Mouse (Mus musculus): ENCODE results near the gene Gm43302. TPM values are rescaled to one million over a fixed set of nuclear protein-coding genes. Genes with fewer than 3 reads are reported as not detected.
"Not testable (repeated sequence)": the region's sequence is repeated elsewhere in the genome, so short reads cannot be mapped to it uniquely, and the experiment has no call there.

Gm43302 gene
- polyA plus RNA-seq, 1 experiment from 2014 or later: 0.08 TPM

DNA sequence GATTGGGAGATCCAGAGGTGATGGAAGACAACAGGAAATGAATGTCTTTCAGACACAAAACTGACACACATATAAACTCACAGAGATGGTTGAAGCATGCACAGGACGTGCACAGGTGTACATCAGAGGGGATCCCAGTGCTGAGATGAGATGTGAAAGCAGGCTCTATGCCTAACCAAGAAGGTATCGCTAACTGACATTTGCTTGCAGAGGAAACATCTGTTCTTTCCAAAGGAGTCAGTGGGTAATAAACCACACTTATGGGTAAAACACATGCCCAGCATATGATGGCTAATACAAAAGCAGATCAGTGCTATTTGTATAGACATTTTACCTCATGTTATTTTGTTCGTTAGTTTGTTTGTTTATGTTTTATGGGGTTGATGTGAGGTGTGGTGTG is 32.8 kb downstream of the Gm43302 start:
- not testable (repeated sequence) for H3K4me1 ChIP-seq (replicated peaks); H3K27me3 ChIP-seq (replicated peaks); H3K4me2 ChIP-seq (replicated peaks); H3K9ac ChIP-seq; H3K36me3 ChIP-seq; H3K9me3 ChIP-seq; H3K4me3 ChIP-seq (replicated peaks); ATAC-seq; H3K27ac ChIP-seq
- no CpG with 5 or more reads among the region's 3 CpGs for WGBS

DNA sequence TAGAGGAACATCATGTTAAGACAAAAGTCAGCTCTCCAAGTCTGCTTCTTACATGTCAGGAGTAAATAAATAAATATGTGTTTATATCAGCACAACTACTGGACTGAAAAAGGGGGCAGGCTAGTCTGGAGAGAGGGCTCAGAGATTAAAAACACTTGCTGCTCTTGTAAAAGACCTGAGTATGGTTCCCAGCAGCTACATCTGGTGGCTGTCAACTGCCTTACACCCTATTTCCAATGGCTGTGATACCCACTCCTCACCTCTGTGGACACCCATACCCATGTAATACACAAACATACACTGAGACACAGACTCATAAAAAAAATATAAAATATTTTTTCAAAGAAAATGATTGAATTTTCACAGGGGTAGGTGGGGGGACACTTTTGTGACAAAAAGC is 41.0 kb downstream of the Gm43302 start:
- H3K27ac ChIP-seq: no peak overlapping the region
- no peaks in the 10 kb centered on the region for H3K4me1 ChIP-seq (replicated peaks)
- H3K4me3 ChIP-seq (replicated peaks): no peak overlapping the region
- no peaks in the 10 kb centered on the region for H3K36me3 ChIP-seq
- H3K9me3 ChIP-seq: no peaks in the 10 kb centered on the region
- H3K9ac ChIP-seq: no peak overlapping the region
- no peak overlapping the region for H3K4me2 ChIP-seq (replicated peaks)
- no peak for ATAC-seq
- H3K27me3 ChIP-seq (replicated peaks): no peaks in the 10 kb centered on the region

DNA sequence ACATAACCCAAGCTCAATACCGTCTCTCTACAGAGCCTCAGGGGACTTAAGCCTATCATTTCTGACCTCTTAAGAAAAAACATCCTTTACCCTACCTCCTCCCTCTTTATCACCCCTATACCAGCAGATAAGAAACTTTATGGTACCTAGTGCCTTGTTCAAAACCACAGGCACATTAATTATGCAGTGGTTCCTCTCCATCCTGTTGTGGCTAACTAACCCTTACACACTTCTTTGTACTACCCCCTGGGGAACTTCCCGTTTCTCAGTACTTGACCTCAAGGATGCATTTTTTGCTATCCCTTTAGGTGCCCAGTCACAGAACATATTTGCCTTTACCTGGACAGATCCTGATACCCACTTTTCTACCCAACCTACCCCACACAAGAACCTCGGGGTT is 48.8 kb downstream of the Gm43302 start:
- H3K9me3 ChIP-seq; H3K36me3 ChIP-seq; ATAC-seq; H3K4me2 ChIP-seq (replicated peaks); H3K4me1 ChIP-seq (replicated peaks); H3K4me3 ChIP-seq (replicated peaks); H3K9ac ChIP-seq; H3K27me3 ChIP-seq (replicated peaks); H3K27ac ChIP-seq: not testable (repeated sequence)
- 68% methylated on average over 3 of the region's 3 CpGs for WGBS

DNA sequence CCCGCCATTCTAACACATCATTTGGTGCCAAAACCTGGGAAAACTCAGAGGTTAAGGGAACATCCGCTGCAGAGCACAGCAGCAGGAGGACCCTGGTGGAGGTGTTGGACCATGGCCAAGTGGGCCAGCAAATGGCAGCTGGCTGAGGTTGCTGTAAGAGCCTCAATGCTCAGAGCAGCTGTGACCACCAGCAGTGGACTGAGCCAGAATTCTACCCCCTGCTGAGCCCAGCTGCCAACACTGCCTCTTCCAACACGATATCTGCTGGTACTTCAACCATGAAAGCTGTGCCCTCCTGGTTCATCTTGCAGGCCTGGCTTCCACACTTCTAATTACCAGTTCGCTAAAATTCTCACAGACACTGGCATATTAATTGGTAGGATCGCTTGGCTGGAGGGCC is 52.5 kb downstream of the Gm43302 start:
- H3K27ac ChIP-seq; ATAC-seq; H3K9me3 ChIP-seq; H3K4me1 ChIP-seq (replicated peaks); H3K27me3 ChIP-seq (replicated peaks); H3K4me2 ChIP-seq (replicated peaks); H3K36me3 ChIP-seq; H3K4me3 ChIP-seq (replicated peaks); H3K9ac ChIP-seq: not testable (repeated sequence)
- WGBS: 85% methylated on average over 5 of the region's 5 CpGs

DNA sequence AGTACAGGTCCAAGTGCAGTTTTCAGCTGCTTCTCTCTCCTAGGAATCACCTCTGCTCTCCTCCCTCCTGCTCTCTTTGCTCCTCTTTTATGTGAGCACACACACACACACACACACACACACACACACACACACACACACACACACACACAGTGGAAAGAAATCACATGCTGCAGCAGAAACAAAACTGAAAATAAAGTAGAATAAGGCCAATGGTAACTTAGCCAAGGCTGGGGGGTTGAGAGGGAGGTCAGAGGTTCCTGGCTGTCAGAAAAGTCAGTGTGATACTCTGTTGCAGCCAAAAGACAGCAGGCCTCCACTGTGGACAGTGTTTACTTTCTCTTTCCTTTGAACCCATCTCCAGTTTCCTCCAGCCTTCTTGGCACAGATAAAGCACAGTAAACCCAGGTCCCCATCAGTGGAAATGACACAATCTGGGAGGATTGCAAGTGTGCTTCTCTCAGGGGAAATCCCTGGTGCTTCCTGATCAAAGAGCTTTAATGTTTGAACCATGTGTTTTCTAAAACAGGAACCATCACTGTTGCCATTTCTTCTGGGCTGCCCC is 53.9 kb downstream of the Gm43302 start, which contains the start of gene Gbp10:
Gene Gbp10, minus strand, starts transcription at position 51 of the 565 bp plus-strand sequence.
- not testable (repeated sequence) for H3K9ac ChIP-seq; H3K9me3 ChIP-seq; H3K36me3 ChIP-seq; H3K4me1 ChIP-seq (replicated peaks); H3K4me3 ChIP-seq (replicated peaks); H3K27me3 ChIP-seq (replicated peaks); H3K4me2 ChIP-seq (replicated peaks); ATAC-seq; H3K27ac ChIP-seq

DNA sequence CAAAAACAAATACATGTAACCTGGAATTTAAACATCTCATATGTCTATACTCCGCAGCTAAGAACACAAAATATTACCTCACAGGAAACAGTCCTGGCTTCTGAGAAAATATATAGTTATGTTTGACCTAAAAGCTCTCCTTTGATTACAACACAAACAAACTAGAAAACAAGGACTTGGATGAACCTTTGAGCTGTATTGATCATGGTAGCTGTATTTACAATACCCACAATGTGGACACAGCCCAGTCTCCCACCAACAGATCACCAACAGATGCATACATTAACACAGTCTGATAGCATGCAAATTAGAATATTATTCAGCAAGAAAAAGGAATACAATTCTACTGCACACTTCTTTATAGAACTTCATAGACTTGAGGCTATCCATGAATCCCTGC is 55.1 kb downstream of the Gm43302 start:
- not testable (repeated sequence) for H3K4me2 ChIP-seq (replicated peaks); ATAC-seq
- WGBS: 81% methylated on average over 1 of the region's 1 CpGs

DNA sequence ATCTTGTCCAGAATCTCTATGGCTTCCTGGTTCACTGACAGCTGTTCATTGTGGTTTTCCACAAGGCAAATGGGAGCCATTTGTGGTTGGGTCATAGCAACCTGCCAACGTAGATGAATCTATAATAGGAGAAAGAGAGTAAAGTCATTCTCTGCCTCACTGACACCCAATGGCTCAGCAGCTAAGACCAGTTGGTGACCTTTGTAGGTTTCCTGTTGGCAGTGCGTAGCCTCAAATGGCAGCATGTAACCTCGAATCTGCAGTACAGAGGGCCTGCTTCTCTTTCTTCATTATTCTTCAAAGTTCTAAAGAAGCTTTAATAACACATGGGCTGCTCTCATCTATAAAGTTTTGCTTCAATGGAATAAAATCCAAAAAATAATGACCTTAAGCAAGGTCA is 57.5 kb downstream of the Gm43302 start:
- 88% methylated on average over 3 of the region's 3 CpGs for WGBS
- not testable (repeated sequence) for H3K4me2 ChIP-seq (replicated peaks); H3K27me3 ChIP-seq (replicated peaks); H3K4me1 ChIP-seq (replicated peaks); H3K9ac ChIP-seq; H3K27ac ChIP-seq; H3K9me3 ChIP-seq; H3K4me3 ChIP-seq (replicated peaks); H3K36me3 ChIP-seq; ATAC-seq

More for the DNA sequence above, 55.1 kb downstream of the Gm43302 start:
- H3K4me3 ChIP-seq (replicated peaks); H3K4me1 ChIP-seq (replicated peaks); H3K36me3 ChIP-seq; H3K9me3 ChIP-seq; H3K27me3 ChIP-seq (replicated peaks); H3K27ac ChIP-seq; H3K9ac ChIP-seq: not testable (repeated sequence)

DNA sequence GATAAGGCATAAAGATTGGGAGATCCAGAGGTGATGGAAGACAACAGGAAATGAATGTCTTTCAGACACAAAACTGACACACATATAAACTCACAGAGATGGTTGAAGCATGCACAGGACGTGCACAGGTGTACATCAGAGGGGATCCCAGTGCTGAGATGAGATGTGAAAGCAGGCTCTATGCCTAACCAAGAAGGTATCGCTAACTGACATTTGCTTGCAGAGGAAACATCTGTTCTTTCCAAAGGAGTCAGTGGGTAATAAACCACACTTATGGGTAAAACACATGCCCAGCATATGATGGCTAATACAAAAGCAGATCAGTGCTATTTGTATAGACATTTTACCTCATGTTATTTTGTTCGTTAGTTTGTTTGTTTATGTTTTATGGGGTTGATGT is 84.5 kb downstream of the Gm43302 start:
- H3K9me3 ChIP-seq; H3K27ac ChIP-seq; ATAC-seq; H3K4me1 ChIP-seq (replicated peaks); H3K4me3 ChIP-seq (replicated peaks); H3K9ac ChIP-seq; H3K27me3 ChIP-seq (replicated peaks); H3K36me3 ChIP-seq; H3K4me2 ChIP-seq (replicated peaks): not testable (repeated sequence)
- WGBS: no CpG with 5 or more reads among the region's 3 CpGs

DNA sequence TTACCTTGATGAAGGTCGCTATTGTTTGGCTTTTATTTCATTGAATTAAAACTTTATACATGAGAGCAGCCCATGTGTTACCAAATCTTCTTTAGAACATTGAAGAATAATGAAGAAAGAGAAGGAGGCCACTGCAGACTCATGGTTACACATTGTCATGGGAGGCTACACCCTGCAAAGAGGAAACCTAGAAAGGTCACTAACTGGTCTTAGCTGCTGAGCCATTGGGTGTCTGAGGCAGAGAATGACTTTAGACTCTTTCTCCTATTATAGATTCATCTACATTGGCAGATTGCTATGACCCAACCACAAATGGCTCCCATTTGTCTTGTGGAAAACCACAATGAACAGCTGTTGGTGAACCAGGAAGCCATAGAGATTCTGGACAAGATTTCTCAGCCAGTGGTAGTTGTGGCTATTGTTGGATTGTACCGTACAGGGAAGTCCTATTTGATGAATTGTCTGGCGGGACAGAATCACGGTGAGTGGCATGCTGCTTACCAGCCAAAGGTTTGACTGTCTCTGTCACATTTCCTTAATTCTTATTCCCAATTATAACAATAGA is 92.6 kb downstream of the Gm43302 start:
- not testable (repeated sequence) for H3K4me1 ChIP-seq (replicated peaks); H3K4me3 ChIP-seq (replicated peaks); H3K36me3 ChIP-seq; ATAC-seq; H3K27me3 ChIP-seq (replicated peaks); H3K4me2 ChIP-seq (replicated peaks); H3K27ac ChIP-seq; H3K9me3 ChIP-seq; H3K9ac ChIP-seq
- WGBS: 87% methylated on average over 4 of the region's 4 CpGs

DNA sequence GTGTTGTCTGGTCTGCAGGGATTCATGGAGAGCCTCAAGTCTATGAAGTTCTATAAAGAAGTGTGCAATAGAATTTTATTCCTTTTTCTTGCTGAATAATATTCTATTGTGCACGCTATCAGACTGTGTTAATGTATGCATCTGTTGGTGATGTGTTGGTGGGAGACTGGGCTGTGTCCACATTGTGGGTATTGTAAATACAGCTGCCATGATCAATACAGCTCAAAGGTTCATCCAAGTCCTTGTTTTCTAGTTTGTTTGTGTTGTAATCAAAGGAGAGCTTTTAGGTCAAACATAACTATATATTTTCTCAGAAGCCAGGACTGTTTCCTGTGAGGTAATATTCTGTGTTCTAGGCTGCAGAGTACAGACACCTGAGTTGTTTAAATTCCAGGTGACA is 94.3 kb downstream of the Gm43302 start:
- not testable (repeated sequence) for H3K36me3 ChIP-seq; H3K4me3 ChIP-seq (replicated peaks); H3K27ac ChIP-seq; H3K9me3 ChIP-seq; ATAC-seq; H3K9ac ChIP-seq; H3K4me2 ChIP-seq (replicated peaks); H3K27me3 ChIP-seq (replicated peaks); H3K4me1 ChIP-seq (replicated peaks)
- 90% methylated on average over 1 of the region's 1 CpGs for WGBS

DNA sequence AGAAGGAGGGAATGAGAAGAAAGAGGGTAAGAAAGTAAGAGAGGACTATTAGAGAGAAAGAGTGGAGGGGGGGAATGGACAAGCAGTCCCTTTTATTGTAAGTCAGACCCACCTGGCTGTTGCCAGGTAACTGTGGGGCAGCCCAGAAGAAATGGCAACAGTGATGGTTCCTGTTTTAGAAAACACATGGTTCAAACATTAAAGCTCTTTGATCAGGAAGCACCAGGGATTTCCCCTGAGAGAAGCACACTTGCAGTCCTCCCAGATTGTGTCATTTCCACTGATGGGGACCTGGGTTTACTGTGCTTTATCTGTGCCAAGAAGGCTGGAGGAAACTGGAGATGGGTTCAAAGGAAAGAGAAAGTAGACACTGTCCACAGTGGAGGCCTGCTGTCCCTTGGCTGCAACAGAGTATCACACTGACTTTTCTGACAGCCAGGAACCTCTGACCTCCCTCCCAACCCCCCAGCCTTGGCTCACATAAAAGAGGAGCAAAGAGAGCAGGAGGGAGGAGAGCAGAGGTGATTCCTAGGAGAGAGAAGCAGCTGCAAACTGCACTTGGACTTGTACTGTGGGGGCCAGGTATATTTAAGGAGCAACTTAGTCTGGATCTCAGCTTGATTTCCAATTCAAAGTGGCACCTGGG is 95.5 kb downstream of the Gm43302 start:
- not testable (repeated sequence) for H3K4me2 ChIP-seq (replicated peaks); ATAC-seq; H3K4me3 ChIP-seq (replicated peaks); H3K9ac ChIP-seq; H3K27ac ChIP-seq; H3K36me3 ChIP-seq; H3K4me1 ChIP-seq (replicated peaks); H3K27me3 ChIP-seq (replicated peaks); H3K9me3 ChIP-seq

DNA sequence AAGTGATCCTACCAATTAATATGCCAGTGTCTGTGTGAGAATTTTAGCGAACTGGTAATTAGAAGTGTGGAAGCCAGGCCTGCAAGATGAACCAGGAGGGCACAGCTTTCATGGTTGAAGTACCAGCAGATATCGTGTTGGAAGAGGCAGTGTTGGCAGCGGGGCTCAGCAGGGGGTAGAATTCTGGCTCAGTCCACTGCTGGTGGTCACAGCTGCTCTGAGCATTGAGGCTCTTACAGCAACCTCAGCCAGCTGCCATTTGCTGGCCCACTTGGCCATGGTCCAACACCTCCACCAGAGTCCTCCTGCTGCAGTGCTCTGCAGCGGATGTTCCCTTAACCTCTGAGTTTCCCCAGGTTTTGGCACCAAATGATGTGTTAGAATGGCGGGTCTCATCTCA is 97.2 kb downstream of the Gm43302 start:
- WGBS: 82% methylated on average over 5 of the region's 5 CpGs
- not testable (repeated sequence) for H3K36me3 ChIP-seq; H3K9me3 ChIP-seq; H3K4me1 ChIP-seq (replicated peaks); H3K4me3 ChIP-seq (replicated peaks); H3K27me3 ChIP-seq (replicated peaks); H3K9ac ChIP-seq; H3K4me2 ChIP-seq (replicated peaks); ATAC-seq; H3K27ac ChIP-seq

DNA sequence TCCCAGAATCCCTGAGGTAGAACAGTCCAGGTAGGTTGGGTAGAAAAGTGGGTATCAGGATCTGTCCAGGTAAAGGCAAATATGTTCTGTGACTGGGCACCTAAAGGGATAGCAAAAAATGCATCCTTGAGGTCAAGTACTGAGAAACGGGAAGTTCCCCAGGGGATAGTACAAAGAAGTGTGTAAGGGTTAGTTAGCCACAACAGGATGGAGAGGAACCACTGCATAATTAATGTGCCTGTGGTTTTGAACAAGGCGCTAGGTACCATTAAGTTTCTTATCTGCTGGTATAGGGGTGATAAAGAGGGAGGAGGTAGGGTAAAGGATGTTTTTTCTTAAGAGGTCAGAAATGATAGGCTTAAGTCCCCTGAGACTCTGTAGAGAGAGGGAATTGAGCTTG is 101.0 kb downstream of the Gm43302 start:
- not testable (repeated sequence) for H3K9me3 ChIP-seq; H3K9ac ChIP-seq; H3K4me3 ChIP-seq (replicated peaks); H3K36me3 ChIP-seq; H3K27me3 ChIP-seq (replicated peaks); H3K27ac ChIP-seq; H3K4me2 ChIP-seq (replicated peaks); H3K4me1 ChIP-seq (replicated peaks); ATAC-seq
- WGBS: 77% methylated on average over 2 of the region's 2 CpGs
